Mouse (Mus musculus): ENCODE measurements around the gene Prep. TPM values are rescaled to one million over a fixed set of nuclear protein-coding genes. Genes with fewer than 3 reads are reported as not detected.

Gene Prep
- 25.6 and 27.2 TPM in 2 replicates for polyA plus RNA-seq (2015; fragmentation: Nextera tagmentation; extraction: Ambion mirVana)

GRCm38 (mm10) chr10:45066931-45067308 is at the start of gene Prep:
TSS of gene Prep (plus strand) at chr10:45067203.
- peak within 1 kb of the TSS; percentile 81 for H3K4me2 ChIP-seq
- 0% methylated on average over 31 of the region's 57 CpGs for WGBS
- H3K36me3 ChIP-seq = no peaks in the 10 kb centered on the region
- H3K27me3 ChIP-seq = no peaks in the 10 kb centered on the region
- peak within 1 kb of the TSS; percentile 96 for H3K9ac ChIP-seq
- peaks cover 29% of the 10 kb centered on the region for H3K4me1 ChIP-seq (replicated peaks)
- no peaks in the 10 kb centered on the region for H3K9me3 ChIP-seq
- H3K4me3 ChIP-seq = peak within 1 kb of the TSS; percentile 99
- peak within 1 kb of the TSS; percentile 86 for H3K27ac ChIP-seq (replicated peaks)
- ATAC-seq (ENCODE audit: low FRiP score, low read depth) = peak; percentile 95

- no peaks in the 10 kb centered on the region for H3K9me3 ChIP-seq
- H3K4me3 ChIP-seq = no peak overlapping the region
- WGBS = 94% methylated on average over 13 of the region's 13 CpGs
- ATAC-seq (ENCODE audit: low FRiP score, low read depth) = no peak
- no peaks in the 10 kb centered on the region for H3K4me1 ChIP-seq (replicated peaks)
- no peaks in the 10 kb centered on the region for H3K27me3 ChIP-seq
- no peak overlapping the region for H3K4me2 ChIP-seq
- no peak overlapping the region for H3K9ac ChIP-seq
- H3K27ac ChIP-seq (replicated peaks) = no peak overlapping the region
- no peaks in the 10 kb centered on the region for H3K36me3 ChIP-seq
Observed at GRCm38 (mm10) chr10:45017352-45017751, 49.7 kb upstream of the Prep start.

GRCm38 (mm10) chr10:45017851-45018250 is 49.2 kb upstream of the Prep start:
- H3K4me1 ChIP-seq (replicated peaks) = no peaks in the 10 kb centered on the region
- no peak overlapping the region for H3K27ac ChIP-seq (replicated peaks)
- 87% methylated on average over 10 of the region's 10 CpGs for WGBS
- H3K27me3 ChIP-seq = no peaks in the 10 kb centered on the region
- ATAC-seq (ENCODE audit: low FRiP score, low read depth) = no peak
- no peak overlapping the region for H3K4me3 ChIP-seq
- no peak overlapping the region for H3K9ac ChIP-seq
- H3K36me3 ChIP-seq = no peaks in the 10 kb centered on the region
- H3K9me3 ChIP-seq = no peaks in the 10 kb centered on the region
- no peak overlapping the region for H3K4me2 ChIP-seq

- no peak overlapping the region for H3K27ac ChIP-seq (replicated peaks)
- H3K9ac ChIP-seq = no peak overlapping the region
- no peak for ATAC-seq (ENCODE audit: low FRiP score, low read depth)
- H3K4me1 ChIP-seq (replicated peaks) = no peaks in the 10 kb centered on the region
- no peaks in the 10 kb centered on the region for H3K36me3 ChIP-seq
- H3K27me3 ChIP-seq = no peaks in the 10 kb centered on the region
- no peak overlapping the region for H3K4me2 ChIP-seq
- H3K9me3 ChIP-seq = no peaks in the 10 kb centered on the region
- H3K4me3 ChIP-seq = no peak overlapping the region
- 36% methylated on average over 7 of the region's 7 CpGs for WGBS
Observed at GRCm38 (mm10) chr10:45019418-45019817, 47.6 kb upstream of the Prep start.

- WGBS = 82% methylated on average over 10 of the region's 10 CpGs
- Histone ChIP-seq H3K36me3 (no peaks in the 10 kb centered on the region), H3K4me2 (no peak overlapping the region), H3K4me3 (no peak overlapping the region), H3K9ac (no peak overlapping the region), H3K9me3 (no peaks in the 10 kb centered on the region), H3K27me3 (no peaks in the 10 kb centered on the region), H3K27ac (replicated peaks) (no peak overlapping the region), H3K4me1 (replicated peaks) (no peaks in the 10 kb centered on the region)
- ATAC-seq (ENCODE audit: low FRiP score, low read depth) = no peak
Observed at GRCm38 (mm10) chr10:45019849-45020248, 47.2 kb upstream of the Prep start.

GRCm38 (mm10) chr10:45020291-45020690 is 46.7 kb upstream of the Prep start:
- no peaks in the 10 kb centered on the region for H3K4me1 ChIP-seq (replicated peaks)
- no peak overlapping the region for H3K4me3 ChIP-seq
- no peak overlapping the region for H3K4me2 ChIP-seq
- no peaks in the 10 kb centered on the region for H3K9me3 ChIP-seq
- H3K27ac ChIP-seq (replicated peaks) = no peak overlapping the region
- ATAC-seq (ENCODE audit: low FRiP score, low read depth) = no peak
- no peak overlapping the region for H3K9ac ChIP-seq
- H3K27me3 ChIP-seq = no peaks in the 10 kb centered on the region
- WGBS = 91% methylated on average over 10 of the region's 10 CpGs
- no peaks in the 10 kb centered on the region for H3K36me3 ChIP-seq

GRCm38 (mm10) chr10:45025184-45025583 is 41.8 kb upstream of the Prep start:
- no peak overlapping the region for H3K4me2 ChIP-seq
- no peaks in the 10 kb centered on the region for H3K4me1 ChIP-seq (replicated peaks)
- WGBS = 20% methylated on average over 4 of the region's 4 CpGs
- 0 out of 2 replicates have a peak, but pooled peaks have one; percentile 27 for ATAC-seq (ENCODE audit: low FRiP score, low read depth)
- H3K27ac ChIP-seq (replicated peaks) = no peak overlapping the region
- H3K36me3 ChIP-seq = no peaks in the 10 kb centered on the region
- H3K9me3 ChIP-seq = no peaks in the 10 kb centered on the region
- H3K4me3 ChIP-seq = no peak overlapping the region
- H3K9ac ChIP-seq = no peak overlapping the region
- H3K27me3 ChIP-seq = no peaks in the 10 kb centered on the region

GRCm38 (mm10) chr10:45026935-45027334 is 40.1 kb upstream of the Prep start:
- Histone ChIP-seq H3K4me2 (no peak overlapping the region), H3K36me3 (no peaks in the 10 kb centered on the region), H3K4me3 (no peak overlapping the region), H3K9me3 (no peaks in the 10 kb centered on the region), H3K4me1 (replicated peaks) (no peaks in the 10 kb centered on the region), H3K27ac (replicated peaks) (no peak overlapping the region), H3K27me3 (no peaks in the 10 kb centered on the region), H3K9ac (no peak overlapping the region)
- WGBS = 96% methylated on average over 7 of the region's 7 CpGs
- no peak for ATAC-seq (ENCODE audit: low FRiP score, low read depth)

- Histone ChIP-seq H3K4me3 (no peak overlapping the region), H3K4me1 (replicated peaks) (no peaks in the 10 kb centered on the region), H3K4me2 (no peak overlapping the region; the same call in 1 of the 2 replicates), H3K27me3 (peaks cover 4% of the 10 kb centered on the region; the same call in 1 of the 2 replicates), H3K9me3 (no peaks in the 10 kb centered on the region), H3K36me3 (no peaks in the 10 kb centered on the region), H3K27ac (replicated peaks) (no peak overlapping the region), H3K9ac (no peak overlapping the region)
- WGBS = 29% methylated on average over 12 of the region's 12 CpGs
- peak; percentile 78 for ATAC-seq (ENCODE audit: low FRiP score, low read depth)
Observed at GRCm38 (mm10) chr10:45045268-45045928, 21.6 kb upstream of the Prep start.

GRCm38 (mm10) chr10:45048158-45048557 is 18.8 kb upstream of the Prep start:
- WGBS = 72% methylated on average over 11 of the region's 11 CpGs
- no peak overlapping the region for H3K27ac ChIP-seq (replicated peaks)
- no peaks in the 10 kb centered on the region for H3K4me1 ChIP-seq (replicated peaks)
- H3K9ac ChIP-seq = no peak overlapping the region
- no peak overlapping the region for H3K4me3 ChIP-seq
- H3K27me3 ChIP-seq = peaks cover 4% of the 10 kb centered on the region; the same call in 1 of the 2 replicates
- no peak for ATAC-seq (ENCODE audit: low FRiP score, low read depth)
- no peak overlapping the region for H3K4me2 ChIP-seq
- no peaks in the 10 kb centered on the region for H3K36me3 ChIP-seq
- no peaks in the 10 kb centered on the region for H3K9me3 ChIP-seq

GRCm38 (mm10) chr10:45048622-45049021 is 18.4 kb upstream of the Prep start:
- no peak overlapping the region for H3K4me2 ChIP-seq
- no peaks in the 10 kb centered on the region for H3K36me3 ChIP-seq
- no peaks in the 10 kb centered on the region for H3K9me3 ChIP-seq
- H3K27me3 ChIP-seq = peaks cover 4% of the 10 kb centered on the region; the same call in 1 of the 2 replicates
- no peak for ATAC-seq (ENCODE audit: low FRiP score, low read depth)
- no peak overlapping the region for H3K4me3 ChIP-seq
- no peak overlapping the region for H3K9ac ChIP-seq
- no peak overlapping the region; the same call in 1 of the 2 replicates for H3K27ac ChIP-seq (replicated peaks)
- H3K4me1 ChIP-seq (replicated peaks) = no peaks in the 10 kb centered on the region
- WGBS = 40% methylated on average over 11 of the region's 11 CpGs

GRCm38 (mm10) chr10:45051125-45051744 is 15.8 kb upstream of the Prep start:
- H3K9me3 ChIP-seq = no peaks in the 10 kb centered on the region
- no peaks in the 10 kb centered on the region for H3K4me1 ChIP-seq (replicated peaks)
- whole genome bisulfite sequencing = 59% methylated on average over 11 of the region's 11 CpGs
- no peaks in the 10 kb centered on the region for H3K36me3 ChIP-seq
- no peak overlapping the region for H3K9ac ChIP-seq
- H3K27me3 ChIP-seq = peaks cover under 1% of the 10 kb centered on the region; the same call in 1 of the 2 replicates
- no peak overlapping the region for H3K27ac ChIP-seq (replicated peaks)
- H3K4me2 ChIP-seq = no peak overlapping the region
- no peak overlapping the region for H3K4me3 ChIP-seq
- peak; percentile 54; the same call in 1 of the 2 replicates for ATAC-seq (ENCODE audit: low FRiP score, low read depth)

Measured in hindbrain, embryonic 15.5 days (tissue).